Mouse (Mus musculus): ENCODE measurements around the gene Ctnnal1.

DNA sequence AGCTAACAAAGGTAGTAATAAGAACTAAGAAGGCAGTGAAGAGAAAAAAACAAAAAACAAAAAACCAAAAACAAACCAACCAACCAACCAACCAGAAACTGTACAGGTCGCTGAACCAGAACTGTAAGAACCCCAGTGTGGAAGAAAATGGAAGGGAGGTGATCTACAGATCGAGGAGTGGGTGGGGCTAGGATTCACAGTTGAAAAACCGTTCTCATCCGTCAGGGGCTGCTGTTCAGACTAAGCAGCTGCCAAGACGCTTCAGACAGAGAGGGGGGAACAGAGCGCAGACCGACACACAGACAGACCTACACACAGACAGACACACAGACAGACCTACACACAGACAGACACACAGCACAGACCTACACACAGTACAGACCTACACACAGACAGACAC is 22.5 kb downstream of the Ctnnal1 start:
- TF ChIP-seq POLR2A (IDR thresholded peaks at IDR 0.05; ENCODE audit: borderline replicate concordance, insufficient read depth, low read length): no peak
- no peak for TF ChIP-seq CTCF (IDR thresholded peaks at IDR 0.05; ENCODE audit: borderline replicate concordance, insufficient read depth, low read depth, low read length)

Measured in cerebellum, adult 2 months (tissue).